Mouse (Mus musculus) G1E (cell line): ENCODE results near the gene Trmt61a. TPM values are rescaled to one million over a fixed set of nuclear protein-coding genes. Genes with fewer than 3 reads are reported as not detected.
"Not testable (repeated sequence)": the region's sequence is repeated elsewhere in the genome, so short reads cannot be mapped to it uniquely, and the experiment has no call there.

ENCODE experiments used
- ATAC-seq: 2 replicates; pipeline ENCODE4 v1.8.0; 2016; ENCODE audit warnings: mild to moderate bottlenecking; ENCODE audit not compliant: insufficient number of reproducible peaks, poor library complexity, low FRiP score, severe bottlenecking; ENCODE audit errors: extremely low read depth
- DNase-seq: peaks from one replicate; pipeline ENCODE4 v3.0.0; 2012; ENCODE audit warnings: low spot score
- H3K27me3 ChIP-seq: 2 replicates; pipeline ENCODE4 v1.6.1; 2012; ENCODE audit warnings: mild to moderate bottlenecking, low read length, inconsistent platforms; ENCODE audit not compliant: insufficient read depth
- H3K36me3 ChIP-seq: replicated peaks from 2 replicates; pipeline ENCODE3; 2012; ENCODE audit warnings: mild to moderate bottlenecking, inconsistent platforms
- H3K4me1 ChIP-seq: 2 replicates; pipeline ENCODE4 v1.6.1; 2012; ENCODE audit warnings: low read depth, low read length, inconsistent platforms, mixed read lengths; ENCODE audit not compliant: insufficient read depth
- H3K4me3 ChIP-seq: 2 replicates; pipeline ENCODE4 v1.5.1; 2012; ENCODE audit warnings: low read depth, mild to moderate bottlenecking, inconsistent platforms, low read length, moderate library complexity, mixed read lengths
- H3K9me3 ChIP-seq: replicated peaks from 2 replicates; pipeline ENCODE4 v1.6.1; 2012; ENCODE audit warnings: inconsistent platforms
- CTCF ChIP-seq: IDR thresholded peaks from 2 replicates; pipeline ENCODE4 v1.5.1; 2012; ENCODE audit warnings: low read depth, low read length, inconsistent platforms, mixed read lengths
- GATA1 ChIP-seq: IDR thresholded peaks from 2 replicates; pipeline ENCODE4 v1.6.1; 2012; ENCODE audit warnings: borderline replicate concordance, low read length, inconsistent platforms, mixed read lengths
- GATA2 ChIP-seq: IDR thresholded peaks from 2 replicates; pipeline ENCODE4 v1.6.1; 2012; ENCODE audit warnings: low read depth, low read length, inconsistent platforms, borderline replicate concordance
- POLR2AphosphoS5 ChIP-seq: IDR thresholded peaks from 2 replicates; pipeline ENCODE4 v1.6.1; 2012; ENCODE audit warnings: low read depth, low read length, inconsistent platforms; ENCODE audit not compliant: insufficient replicate concordance
- TAL1 ChIP-seq: conservative IDR thresholded peaks from 2 replicates; pipeline ENCODE4 v1.6.1; 2012; ENCODE audit warnings: low read depth, low read length, inconsistent platforms, mixed read lengths
- polyA plus RNA-seq: library from polyadenylated mRNA; stranded (reverse); fragments of >175 nt; gene quantifications from 2 replicates; pipeline ENCODE4 v1.2.3, GENCODE M21; 2012
- total RNA-seq, 2 experiments: library from RNA; stranded (forward) in 1 of 2; stranded (reverse) in 1 of 2; fragments of 200-1000 nt in 1 of 2; fragments of >200 nt in 1 of 2; fragmentation: Nextera tagmentation in 1 of 2; gene quantifications; 2 replicates each; pipeline ENCODE4 v1.2.3; 2014 to 2017

Gene Trmt61a
- total and polyA plus RNA-seq, 3 experiments, result 9.3 to 32.5 (median 11.1) TPM

- no peak for ATAC-seq
- 0 out of 2 replicates have a peak, but pooled peaks cover 3% of the 10 kb centered on the region for H3K9me3 ChIP-seq
- DNase-seq, result peak; percentile 68
- H3K4me3 ChIP-seq, result peak overlapping the region; percentile 85
- peaks cover 64% of the 10 kb centered on the region for H3K36me3 ChIP-seq
- no peaks in the 10 kb centered on the region for H3K27me3 ChIP-seq
- TF ChIP-seq CTCF, result no peak
- TF ChIP-seq TAL1, result no peak
- no peak for TF ChIP-seq POLR2AphosphoS5
- TF ChIP-seq GATA1, result no peak
- TF ChIP-seq GATA2, result no peak
- peaks cover 47% of the 10 kb centered on the region for H3K4me1 ChIP-seq
Measured at GRCm38 (mm10) chr12:111712476-111712875, 34.6 kb downstream of the Trmt61a start.

GRCm38 (mm10) chr12:111713004-111713651, 35.2 kb downstream of the Trmt61a start, which contains the start of the genes Bag5 and Apopt1:
Bag5 (minus strand) TSS chr12:111713257.
Apopt1 (plus strand) TSS chr12:111713261.
- TF ChIP-seq TAL1 (no peak), GATA1 (no peak), CTCF (no peak), GATA2 (no peak), POLR2AphosphoS5 (no peak)
- Histone ChIP-seq H3K4me3 (peak within 1 kb of the TSS; percentile 85), H3K36me3 (peaks cover 62% of the 10 kb centered on the region), H3K27me3 (no peaks in the 10 kb centered on the region), H3K9me3 (0 out of 2 replicates have a peak, but pooled peaks cover 3% of the 10 kb centered on the region), H3K4me1 (peaks cover 47% of the 10 kb centered on the region)
- ATAC-seq, result peak; percentile 59
- peak; percentile 97 for DNase-seq

- not testable (repeated sequence) for H3K9me3 ChIP-seq, DNase-seq, H3K27me3 ChIP-seq, ATAC-seq
- Histone ChIP-seq H3K36me3 (peaks cover 61% of the 10 kb centered on the region), H3K4me3 (peak overlapping the region; percentile 85), H3K4me1 (peaks cover 50% of the 10 kb centered on the region)
Measured at GRCm38 (mm10) chr12:111713880-111714279, 36.0 kb downstream of the Trmt61a start.

- Histone ChIP-seq H3K4me1 (peaks cover 37% of the 10 kb centered on the region), H3K9me3 (0 out of 2 replicates have a peak, but pooled peaks cover 3% of the 10 kb centered on the region), H3K36me3 (peaks cover 56% of the 10 kb centered on the region), H3K27me3 (no peaks in the 10 kb centered on the region), H3K4me3 (no peak overlapping the region)
- DNase-seq (no peak), ATAC-seq (no peak)
- TF ChIP-seq POLR2AphosphoS5, result no peak
- TF ChIP-seq GATA1, result no peak
- TF ChIP-seq CTCF, result no peak
- no peak for TF ChIP-seq GATA2
- TF ChIP-seq TAL1, result no peak
Measured at GRCm38 (mm10) chr12:111716505-111716904, 38.6 kb downstream of the Trmt61a start.

- H3K4me3 ChIP-seq, result no peak overlapping the region
- DNase-seq (no peak), ATAC-seq (no peak)
- H3K9me3 ChIP-seq, result 0 out of 2 replicates have a peak, but pooled peaks cover 3% of the 10 kb centered on the region
- H3K27me3 ChIP-seq, result no peaks in the 10 kb centered on the region
- H3K36me3 ChIP-seq, result peaks cover 68% of the 10 kb centered on the region
- peaks cover 28% of the 10 kb centered on the region for H3K4me1 ChIP-seq
- TF ChIP-seq POLR2AphosphoS5 (no peak), CTCF (no peak), TAL1 (no peak), GATA1 (no peak), GATA2 (no peak)
Measured at GRCm38 (mm10) chr12:111718656-111719055, 40.8 kb downstream of the Trmt61a start.

GRCm38 (mm10) chr12:111720222-111720621, 42.3 kb downstream of the Trmt61a start:
- ATAC-seq (no peak), DNase-seq (no peak)
- Histone ChIP-seq H3K9me3 (0 out of 2 replicates have a peak, but pooled peaks cover 3% of the 10 kb centered on the region), H3K27me3 (no peaks in the 10 kb centered on the region), H3K36me3 (peaks cover 75% of the 10 kb centered on the region), H3K4me1 (peaks cover 13% of the 10 kb centered on the region), H3K4me3 (no peak overlapping the region)
- no peak for TF ChIP-seq GATA2
- TF ChIP-seq GATA1, result no peak
- no peak for TF ChIP-seq CTCF
- TF ChIP-seq TAL1, result no peak
- no peak for TF ChIP-seq POLR2AphosphoS5
